Mouse (Mus musculus) bone marrow macrophage, adult 2 months (primary cell): ENCODE data around the gene Fgr.

ENCODE experiments used
- CTCF ChIP-seq: IDR thresholded peaks from 2 replicates; pipeline ENCODE4 v1.5.1; 2012; ENCODE audit warnings: low read depth, mild to moderate bottlenecking, low read length, moderate library complexity
- POLR2A ChIP-seq: IDR thresholded peaks from 2 replicates; pipeline ENCODE4 v1.6.1; 2012; ENCODE audit warnings: mild to moderate bottlenecking, low read depth, low read length, borderline replicate concordance

- TF ChIP-seq POLR2A = no peak
- TF ChIP-seq CTCF = no peak
Observed at GRCm38 (mm10) chr4:133002896-133003295, 29.0 kb downstream of the Fgr start.
